Mouse (Mus musculus): ENCODE measurements around the gene Lasp1. TPM values are rescaled to one million over a fixed set of nuclear protein-coding genes. Genes with fewer than 3 reads are reported as not detected.

Lasp1 gene
- total and polyA plus RNA-seq, 3 experiments, result 31.0 to 122 (median 49.6) TPM

GRCm38 (mm10) chr11:97840539-97840954 is 41.7 kb downstream of the Lasp1 start, which contains the start of gene B230217C12Rik:
B230217C12Rik (plus strand) TSS chr11:97840780.
- H3K9me3 ChIP-seq (replicated peaks), result no peaks in the 10 kb centered on the region
- peaks cover 42% of the 10 kb centered on the region for H3K4me1 ChIP-seq (ENCODE audit: insufficient read depth, low read depth, low read length)
- no peaks in the 10 kb centered on the region; the same call in 1 of the 2 replicates for H3K27me3 ChIP-seq (ENCODE audit: insufficient read depth, low read length)
- no peak within 1 kb of the TSS; the same call in 1 of the 2 replicates for H3K4me3 ChIP-seq (ENCODE audit: low read depth, low read length)
- TF ChIP-seq GATA1 (IDR thresholded peaks at IDR 0.05; ENCODE audit: borderline replicate concordance, low read length) (no peak), POLR2AphosphoS5 (IDR thresholded peaks at IDR 0.05; ENCODE audit: insufficient replicate concordance, low read depth, low read length) (no peak)
- peaks cover 34% of the 10 kb centered on the region for H3K36me3 ChIP-seq (replicated peaks)
- DNase-seq (ENCODE audit: low spot score) (no peak), ATAC-seq (ENCODE audit: extremely low read depth, insufficient number of reproducible peaks, low FRiP score, poor library complexity, severe bottlenecking) (no peak)

DNA sequence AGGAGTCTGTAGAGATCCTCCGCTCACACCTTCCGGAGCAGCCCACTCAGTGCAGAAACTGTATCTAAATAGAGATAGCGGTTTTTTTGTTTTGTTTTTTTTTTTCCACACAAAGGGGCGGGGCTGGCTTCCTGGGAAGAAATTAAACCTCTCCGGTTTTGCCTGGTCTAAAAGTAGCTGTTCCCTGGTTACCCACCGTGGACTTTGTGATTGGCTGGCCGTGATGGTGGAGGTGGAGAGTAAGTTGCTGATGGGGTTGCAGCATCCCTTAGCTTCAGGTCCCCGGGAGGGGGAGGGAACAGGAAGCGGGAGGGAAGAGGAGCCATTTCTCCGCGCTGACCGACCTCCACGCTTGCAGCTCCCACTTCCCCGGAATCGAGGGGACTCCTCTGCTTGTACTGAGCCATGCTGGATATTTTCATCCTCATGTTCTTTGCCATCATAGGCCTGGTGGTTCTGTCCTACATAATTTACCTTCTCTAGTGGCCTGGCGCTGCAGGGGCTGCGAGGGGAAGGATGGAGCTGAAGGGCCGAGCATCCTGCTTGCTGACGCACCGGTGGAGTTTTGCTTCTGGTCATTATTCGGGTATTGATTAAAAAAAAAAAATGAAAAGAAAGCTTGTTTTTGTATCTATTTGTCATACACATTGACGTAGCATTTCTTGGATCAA is 42.3 kb downstream of the Lasp1 start:
- H3K4me3 ChIP-seq (ENCODE audit: low read depth, low read length), result no peak overlapping the region; the same call in 1 of the 2 replicates
- no peak for ATAC-seq (ENCODE audit: extremely low read depth, insufficient number of reproducible peaks, low FRiP score, poor library complexity, severe bottlenecking)
- TF ChIP-seq GATA2 (IDR thresholded peaks at IDR 0.05; ENCODE audit: borderline replicate concordance, low read depth, low read length) (no peak), CTCF (IDR thresholded peaks at IDR 0.05; ENCODE audit: low read depth, low read length) (no peak), TAL1 (conservative IDR thresholded peaks at IDR 0.05; ENCODE audit: low read depth, low read length) (no peak), POLR2AphosphoS5 (IDR thresholded peaks at IDR 0.05; ENCODE audit: insufficient replicate concordance, low read depth, low read length) (no peak), GATA1 (IDR thresholded peaks at IDR 0.05; ENCODE audit: borderline replicate concordance, low read length) (no peak)
- no peak for DNase-seq (ENCODE audit: low spot score)
- H3K9me3 ChIP-seq (replicated peaks), result no peaks in the 10 kb centered on the region
- H3K27me3 ChIP-seq (ENCODE audit: insufficient read depth, low read length), result no peaks in the 10 kb centered on the region; the same call in 1 of the 2 replicates
- H3K36me3 ChIP-seq (replicated peaks), result peaks cover 28% of the 10 kb centered on the region
- peaks cover 41% of the 10 kb centered on the region for H3K4me1 ChIP-seq (ENCODE audit: insufficient read depth, low read depth, low read length)

DNA sequence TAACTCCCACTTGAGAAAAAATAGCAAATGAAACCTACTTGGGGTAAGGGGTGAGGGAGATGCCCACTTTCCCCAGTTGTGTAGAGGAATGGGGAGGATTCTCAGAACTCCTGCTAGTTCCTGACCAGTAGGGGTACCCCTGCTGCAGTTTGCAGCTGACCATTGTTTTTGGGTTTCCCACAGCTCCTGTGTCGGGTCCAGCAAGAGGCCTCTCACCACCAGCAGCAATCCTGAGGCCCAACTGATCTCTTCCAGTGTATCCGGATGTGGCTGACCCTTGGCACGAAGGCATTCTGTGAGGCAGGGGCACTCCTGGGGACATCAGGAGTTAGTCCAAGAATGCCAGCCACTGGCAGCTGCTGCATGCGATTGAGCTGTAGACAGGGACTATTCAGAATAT is 43.2 kb downstream of the Lasp1 start:
- Histone ChIP-seq H3K36me3 (replicated peaks) (peaks cover 20% of the 10 kb centered on the region), H3K27me3 (ENCODE audit: insufficient read depth, low read length) (no peaks in the 10 kb centered on the region; the same call in 1 of the 2 replicates), H3K4me3 (ENCODE audit: low read depth, low read length) (no peak overlapping the region), H3K9me3 (replicated peaks) (no peaks in the 10 kb centered on the region), H3K4me1 (ENCODE audit: insufficient read depth, low read depth, low read length) (peaks cover 35% of the 10 kb centered on the region)
- no peak for ATAC-seq (ENCODE audit: extremely low read depth, insufficient number of reproducible peaks, low FRiP score, poor library complexity, severe bottlenecking)
- TF ChIP-seq TAL1 (conservative IDR thresholded peaks at IDR 0.05; ENCODE audit: low read depth, low read length) (no peak), GATA2 (IDR thresholded peaks at IDR 0.05; ENCODE audit: borderline replicate concordance, low read depth, low read length) (no peak), POLR2AphosphoS5 (IDR thresholded peaks at IDR 0.05; ENCODE audit: insufficient replicate concordance, low read depth, low read length) (no peak), GATA1 (IDR thresholded peaks at IDR 0.05; ENCODE audit: borderline replicate concordance, low read length) (no peak), CTCF (IDR thresholded peaks at IDR 0.05; ENCODE audit: low read depth, low read length) (no peak)
- DNase-seq (ENCODE audit: low spot score), result no peak

DNA sequence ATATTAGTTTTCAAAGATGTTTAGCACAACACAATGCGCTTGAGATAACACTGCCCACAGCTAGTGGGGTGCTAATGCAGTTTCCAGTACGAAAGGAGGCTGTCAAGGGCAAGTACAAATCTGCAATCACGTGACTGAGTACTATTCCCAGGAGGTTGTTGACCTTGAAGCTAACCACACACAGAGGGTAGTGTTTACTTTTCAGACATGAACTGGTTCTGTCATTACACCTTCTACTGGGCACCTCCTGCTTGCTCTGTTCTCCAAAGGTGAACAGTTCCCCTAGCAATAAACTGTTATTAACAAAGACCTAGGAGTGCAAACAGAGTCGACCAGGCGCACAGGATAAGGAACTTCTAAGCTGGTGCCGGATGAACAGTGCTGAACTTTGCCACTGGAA is 51.6 kb downstream of the Lasp1 start:
- Histone ChIP-seq H3K9me3 (replicated peaks) (no peaks in the 10 kb centered on the region), H3K4me1 (ENCODE audit: insufficient read depth, low read depth, low read length) (no peaks in the 10 kb centered on the region), H3K4me3 (ENCODE audit: low read depth, low read length) (no peak overlapping the region), H3K36me3 (replicated peaks) (no peaks in the 10 kb centered on the region), H3K27me3 (ENCODE audit: insufficient read depth, low read length) (no peaks in the 10 kb centered on the region)
- DNase-seq (ENCODE audit: low spot score), result no peak
- TF ChIP-seq GATA1 (IDR thresholded peaks at IDR 0.05; ENCODE audit: borderline replicate concordance, low read length) (no peak), POLR2AphosphoS5 (IDR thresholded peaks at IDR 0.05; ENCODE audit: insufficient replicate concordance, low read depth, low read length) (no peak), CTCF (IDR thresholded peaks at IDR 0.05; ENCODE audit: low read depth, low read length) (no peak), TAL1 (conservative IDR thresholded peaks at IDR 0.05; ENCODE audit: low read depth, low read length) (no peak), GATA2 (IDR thresholded peaks at IDR 0.05; ENCODE audit: borderline replicate concordance, low read depth, low read length) (no peak)
- no peak for ATAC-seq (ENCODE audit: extremely low read depth, insufficient number of reproducible peaks, low FRiP score, poor library complexity, severe bottlenecking)

GRCm38 (mm10) chr11:97851601-97852000 is 52.8 kb downstream of the Lasp1 start:
- H3K4me1 ChIP-seq (ENCODE audit: insufficient read depth, low read depth, low read length), result no peaks in the 10 kb centered on the region
- no peaks in the 10 kb centered on the region for H3K9me3 ChIP-seq (replicated peaks)
- ATAC-seq (ENCODE audit: extremely low read depth, insufficient number of reproducible peaks, low FRiP score, poor library complexity, severe bottlenecking), result no peak

GRCm38 (mm10) chr11:97855473-97855872 is 56.7 kb downstream of the Lasp1 start:
- Histone ChIP-seq H3K9me3 (replicated peaks) (no peaks in the 10 kb centered on the region), H3K27me3 (ENCODE audit: insufficient read depth, low read length) (no peaks in the 10 kb centered on the region), H3K36me3 (replicated peaks) (no peaks in the 10 kb centered on the region), H3K4me3 (ENCODE audit: low read depth, low read length) (no peak overlapping the region), H3K4me1 (ENCODE audit: insufficient read depth, low read depth, low read length) (no peaks in the 10 kb centered on the region)
- no peak for TF ChIP-seq CTCF (IDR thresholded peaks at IDR 0.05; ENCODE audit: low read depth, low read length)
- TF ChIP-seq GATA2 (IDR thresholded peaks at IDR 0.05; ENCODE audit: borderline replicate concordance, low read depth, low read length), result no peak
- no peak for TF ChIP-seq TAL1 (conservative IDR thresholded peaks at IDR 0.05; ENCODE audit: low read depth, low read length)
- no peak for TF ChIP-seq POLR2AphosphoS5 (IDR thresholded peaks at IDR 0.05; ENCODE audit: insufficient replicate concordance, low read depth, low read length)
- no peak for TF ChIP-seq GATA1 (IDR thresholded peaks at IDR 0.05; ENCODE audit: borderline replicate concordance, low read length)
- ATAC-seq (ENCODE audit: extremely low read depth, insufficient number of reproducible peaks, low FRiP score, poor library complexity, severe bottlenecking) (no peak), DNase-seq (ENCODE audit: low spot score) (no peak)

More at GRCm38 (mm10) chr11:97851601-97852000, 52.8 kb downstream of the Lasp1 start:
- no peaks in the 10 kb centered on the region for H3K27me3 ChIP-seq (ENCODE audit: insufficient read depth, low read length)
- no peak overlapping the region for H3K4me3 ChIP-seq (ENCODE audit: low read depth, low read length)
- TF ChIP-seq CTCF (IDR thresholded peaks at IDR 0.05; ENCODE audit: low read depth, low read length) (no peak), GATA1 (IDR thresholded peaks at IDR 0.05; ENCODE audit: borderline replicate concordance, low read length) (no peak)
- DNase-seq (ENCODE audit: low spot score), result no peak
- H3K36me3 ChIP-seq (replicated peaks), result no peaks in the 10 kb centered on the region

Measured in G1E (cell line).